35 mouse cellular contexts compared by ENCODE assay signal in genomic region chr12:111019086-111019485, GRCm38 (mm10).
"Had no signal": no experiment of that assay in that cellular context is flagged by ENCODE, and none has a peak within 500 bp of the region (broad histone marks: within the 10 kb centered on the region; RNA-seq: fewer than 3 reads in every experiment).

No protein-coding gene starts in this region.

- H3K9ac ChIP-seq: heart, embryonic 12.5 days; heart, embryonic 13.5 days; heart, embryonic 15.5 days; hindbrain, embryonic 12.5 days; hindbrain, embryonic 13.5 days; hindbrain, embryonic 14.5 days; hindbrain, embryonic 15.5 days; intestine, embryonic 15.5 days; kidney, embryonic 15.5 days had no signal

- H3K27ac ChIP-seq: heart, embryonic 10.5 days; heart, embryonic 13.5 days; heart, embryonic 15.5 days; hindbrain, embryonic 10.5 days; hindbrain, embryonic 12.5 days; hindbrain, embryonic 13.5 days; hindbrain, embryonic 14.5 days; hindbrain, embryonic 15.5 days; hindbrain, postnatal 0 days; intestine, embryonic 15.5 days; kidney, embryonic 15.5 days; kidney, postnatal 0 days; layer of hippocampus, adult 2 months had no signal

- H3K4me1 ChIP-seq: hindbrain, embryonic 10.5 days; hindbrain, embryonic 13.5 days; hindbrain, embryonic 15.5 days; kidney, embryonic 15.5 days had no signal

- H3K36me3 ChIP-seq: heart, embryonic 10.5 days; heart, embryonic 12.5 days; heart, embryonic 13.5 days; heart, embryonic 15.5 days; hindbrain, embryonic 10.5 days; hindbrain, embryonic 12.5 days; hindbrain, embryonic 13.5 days; hindbrain, embryonic 15.5 days; intestine, embryonic 15.5 days; kidney, embryonic 15.5 days had no signal

- ATAC-seq: hindbrain, embryonic 16.5 days; hindbrain, postnatal 0 days; inflammation-experienced regulatory T-cells, adult 6 months; intestine, embryonic 15.5 days; intestine, embryonic 16.5 days; intestine, postnatal 0 days had no signal

- H3K27me3 ChIP-seq: heart, embryonic 12.5 days; heart, embryonic 13.5 days; heart, embryonic 15.5 days; hindbrain, embryonic 12.5 days; hindbrain, embryonic 13.5 days; hindbrain, embryonic 15.5 days; intestine, embryonic 15.5 days; kidney, embryonic 15.5 days had no signal

- H3K9me3 ChIP-seq: heart, embryonic 10.5 days; heart, embryonic 12.5 days; heart, embryonic 13.5 days; heart, embryonic 15.5 days; hindbrain, embryonic 10.5 days; hindbrain, embryonic 12.5 days; hindbrain, embryonic 13.5 days; hindbrain, embryonic 15.5 days; intestine, embryonic 15.5 days; kidney, embryonic 15.5 days had no signal

- H3K4me2 ChIP-seq: heart, embryonic 11.5 days; heart, embryonic 12.5 days; heart, embryonic 13.5 days; heart, embryonic 15.5 days; hindbrain, embryonic 12.5 days; hindbrain, embryonic 13.5 days; hindbrain, embryonic 14.5 days; hindbrain, embryonic 15.5 days; intestine, embryonic 15.5 days; kidney, embryonic 15.5 days had no signal

- DNase-seq: heart, postnatal 10 days; heart, postnatal 14 days; heart, postnatal 36 days; heart, postnatal 4 days; kidney, adult 11 months; kidney, adult 18-20 months; kidney, adult 2 months; kidney, adult 8-10 months; kidney, adult 9 months; kidney, postnatal 10 days; kidney, postnatal 14 days; kidney, postnatal 25 days; kidney, postnatal 36 days; kidney, postnatal 4 days; layer of hippocampus, adult 9-11 months; layer of hippocampus, postnatal 36 days had no signal

- H3K4me3 ChIP-seq: heart, embryonic 10.5 days; heart, embryonic 12.5 days; heart, embryonic 13.5 days; heart, embryonic 15.5 days; hindbrain, embryonic 10.5 days; hindbrain, embryonic 12.5 days; hindbrain, embryonic 13.5 days; hindbrain, embryonic 15.5 days; intestine, embryonic 15.5 days; kidney, embryonic 15.5 days; layer of hippocampus, adult 2 months had no signal
